Mouse (Mus musculus) gastrocnemius, adult 2 months (tissue): ENCODE data around the gene Bglap3. TPM values are rescaled to one million over a fixed set of nuclear protein-coding genes. Genes with fewer than 3 reads are reported as not detected.
"Not testable (repeated sequence)": the region's sequence is repeated elsewhere in the genome, so short reads cannot be mapped to it uniquely, and the experiment has no call there.

ENCODE experiments used
- DNase-seq: peaks from one replicate; pipeline ENCODE4 v3.0.0; 2022
- H3K27ac ChIP-seq: fragments of 200-600 bp; 2 replicates; pipeline ENCODE4 v1.8.1; 2022; ENCODE audit warnings: mild to moderate bottlenecking
- H3K4me3 ChIP-seq: fragments of 200-600 bp; 2 replicates; pipeline ENCODE4 v1.8.1; 2022; ENCODE audit warnings: mild to moderate bottlenecking, moderate library complexity
- CTCF ChIP-seq: fragments of 200-600 bp; IDR thresholded peaks from 2 replicates; pipeline ENCODE4 v1.8.1; 2022; ENCODE audit warnings: antibody characterized with exemption, mild to moderate bottlenecking, moderate library complexity
- intact Hi-C: fragments of 180-260 bp; cut with DNase I; formaldehyde crosslinking; loops from one replicate; pipeline ENCODE4 v1.15.1; 2025
- long read RNA-seq, 2 experiments: library from polyadenylated mRNA; stranded (forward); transcript quantifications; one replicate each; pipeline ENCODE4 v2.0.0; 2021
- total RNA-seq, 2 experiments: library from RNA; stranded (reverse); gene quantifications; 2 replicates each; pipeline ENCODE4 v1.2.3; 2021

The Bglap3 gene
- not detected for total RNA-seq
- long read RNA-seq, experiment 1, result 0 reads
- long read RNA-seq, experiment 2, result 0 reads

DNA sequence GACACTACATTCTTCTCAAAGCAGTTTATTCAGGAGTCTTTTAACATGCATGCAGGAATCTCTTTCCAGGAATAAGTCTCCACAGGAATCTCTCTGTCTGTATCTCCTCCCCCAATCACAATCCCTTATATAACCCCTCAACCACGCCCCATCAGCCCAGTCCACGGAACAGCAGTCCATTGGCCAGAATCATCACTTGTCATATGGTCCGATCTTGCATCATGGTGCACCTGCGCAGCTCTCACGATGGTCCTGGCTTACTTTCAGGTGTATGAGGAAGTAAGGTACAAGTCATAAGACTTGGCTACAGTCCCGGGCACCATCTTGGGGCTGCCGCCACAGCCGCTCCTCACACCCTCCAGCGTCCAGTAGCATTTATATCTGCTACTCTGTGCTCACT, at the start of gene Bglap3:
Bglap3 (minus strand) TSS at position 101 of the 400 bp plus-strand sequence.
- H3K4me3 ChIP-seq, H3K27ac ChIP-seq, DNase-seq, intact Hi-C loops: not testable (repeated sequence)

DNA sequence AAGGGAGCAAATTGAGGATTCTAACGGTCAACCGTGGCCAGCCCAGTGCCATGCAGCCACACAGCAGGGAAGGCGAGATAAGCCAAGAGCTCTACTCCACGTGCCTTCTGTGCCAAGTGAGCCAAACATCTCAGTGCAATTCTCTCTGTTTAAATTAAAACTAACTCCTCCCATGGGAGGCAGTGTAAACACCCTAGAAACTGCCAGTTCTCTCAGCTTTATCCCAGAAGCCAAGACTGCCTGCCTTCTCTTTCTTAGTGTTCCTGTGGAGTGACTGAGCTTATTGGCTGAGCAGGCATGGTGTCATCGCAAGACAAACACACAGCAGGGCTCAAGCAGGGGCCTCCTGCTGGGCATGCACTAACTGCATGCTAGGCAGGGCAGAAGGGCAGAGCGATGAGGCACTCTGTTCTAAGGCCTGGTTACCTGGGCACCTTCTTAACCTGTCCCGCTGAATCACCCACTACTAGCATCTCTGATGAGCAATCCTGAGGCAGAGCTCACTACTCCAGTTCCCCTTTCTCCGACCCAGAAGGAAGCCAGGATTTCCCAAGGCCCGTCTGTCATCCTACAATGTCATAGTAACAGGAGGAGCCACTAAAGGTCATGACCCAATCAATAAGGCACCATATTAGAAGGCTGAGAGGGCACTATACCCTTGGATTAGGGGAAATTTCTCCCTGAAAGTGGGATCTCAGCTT, 49.6 kb upstream of the Bglap3 start:
- DNase-seq, result no peak
- Histone ChIP-seq H3K27ac (no peak overlapping the region), H3K4me3 (no peak overlapping the region)
- intact Hi-C loops, result no loop called here
- TF ChIP-seq CTCF, result no peak

DNA sequence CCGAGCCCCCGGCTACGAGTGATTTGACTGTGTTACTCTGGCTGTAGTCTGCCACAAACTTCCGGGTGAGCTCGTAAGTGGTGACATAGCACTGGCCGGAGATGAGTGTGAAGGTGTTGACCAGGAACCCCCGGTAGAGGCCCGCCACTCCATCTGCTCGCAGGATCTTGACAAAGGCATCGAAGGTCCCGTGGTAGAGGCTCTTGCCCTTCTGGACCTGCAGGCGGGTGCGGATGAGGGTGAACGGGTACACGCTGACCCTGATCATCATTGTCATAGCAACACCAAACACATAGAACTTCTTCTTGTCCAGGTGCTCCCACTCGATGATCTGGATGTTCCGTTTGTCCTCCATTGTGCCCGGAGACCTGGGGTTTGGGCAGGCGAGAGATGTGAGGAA, 48.2 kb upstream of the Bglap3 start:
- H3K27ac ChIP-seq, result no peak overlapping the region
- intact Hi-C loops, result no loop called here
- H3K4me3 ChIP-seq, result no peak overlapping the region
- TF ChIP-seq CTCF, result no peak
- no peak for DNase-seq

DNA sequence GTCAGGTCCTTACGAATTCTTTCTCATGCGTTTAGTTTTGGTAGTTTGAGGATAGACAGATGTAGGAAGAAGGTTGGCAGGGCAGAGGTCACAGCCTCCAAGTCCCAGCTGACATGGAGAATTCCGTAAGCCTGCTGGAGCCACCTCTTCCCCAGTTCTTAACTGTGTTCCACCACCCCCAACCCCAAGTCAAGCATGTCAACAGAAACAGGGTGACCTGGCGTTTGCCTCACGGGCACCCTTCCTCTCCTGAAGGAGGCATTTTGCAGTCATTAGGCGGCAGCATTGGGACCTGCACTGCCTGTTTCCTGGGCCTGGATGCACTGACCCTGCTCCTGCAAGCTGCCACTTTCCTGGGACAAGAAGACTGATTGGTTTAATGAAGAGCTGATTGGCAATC, 45.5 kb upstream of the Bglap3 start:
- H3K4me3 ChIP-seq, result no peak overlapping the region
- DNase-seq, result no peak
- no peak for TF ChIP-seq CTCF
- H3K27ac ChIP-seq, result no peak overlapping the region
- intact Hi-C loops, result no loop called here

DNA sequence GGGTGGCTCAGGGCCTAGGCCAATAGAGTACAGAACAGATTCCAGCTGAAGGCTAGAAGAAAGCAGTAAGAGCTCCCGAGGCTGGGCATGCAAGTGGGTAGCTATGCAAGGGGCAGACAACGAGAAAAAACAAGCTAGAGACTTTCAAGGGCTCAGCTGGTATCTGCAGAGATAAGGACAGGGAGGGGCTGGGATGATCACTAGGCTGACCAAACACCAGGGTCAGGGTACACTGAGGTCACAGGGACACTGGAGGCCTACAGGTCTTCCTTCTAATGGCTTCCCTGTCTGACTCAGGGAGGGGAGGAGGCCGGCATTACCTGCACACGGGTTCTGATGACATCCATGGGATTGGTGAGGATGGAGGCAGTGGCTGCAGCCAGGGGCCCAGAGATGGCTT, 43.1 kb upstream of the Bglap3 start:
- no peak for DNase-seq
- no peak for TF ChIP-seq CTCF
- intact Hi-C loops, result no loop called here
- Histone ChIP-seq H3K27ac (no peak overlapping the region), H3K4me3 (no peak overlapping the region)

DNA sequence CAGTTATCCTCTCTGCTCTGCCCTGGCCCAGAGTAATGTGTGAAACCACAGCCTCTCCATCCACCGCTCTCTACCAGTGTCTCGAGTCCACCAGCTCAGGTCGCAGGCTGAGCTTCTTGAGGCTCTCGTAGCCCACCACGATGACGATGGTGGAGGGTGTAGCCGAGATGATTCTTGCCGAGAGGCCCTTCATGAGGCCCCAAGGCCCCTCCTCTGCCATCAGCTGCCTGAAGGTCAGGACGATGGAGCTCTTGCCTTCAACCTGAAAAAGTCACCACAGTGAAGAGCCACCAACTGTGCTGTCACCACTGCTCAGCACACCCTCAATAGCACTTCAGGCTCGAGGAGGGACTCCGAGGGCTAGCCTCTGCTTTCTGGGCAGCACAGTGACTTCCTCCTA, 40.1 kb upstream of the Bglap3 start:
- DNase-seq, result no peak
- Histone ChIP-seq H3K27ac (no peak overlapping the region), H3K4me3 (no peak overlapping the region)
- no peak for TF ChIP-seq CTCF
- intact Hi-C loops, result no loop called here

DNA sequence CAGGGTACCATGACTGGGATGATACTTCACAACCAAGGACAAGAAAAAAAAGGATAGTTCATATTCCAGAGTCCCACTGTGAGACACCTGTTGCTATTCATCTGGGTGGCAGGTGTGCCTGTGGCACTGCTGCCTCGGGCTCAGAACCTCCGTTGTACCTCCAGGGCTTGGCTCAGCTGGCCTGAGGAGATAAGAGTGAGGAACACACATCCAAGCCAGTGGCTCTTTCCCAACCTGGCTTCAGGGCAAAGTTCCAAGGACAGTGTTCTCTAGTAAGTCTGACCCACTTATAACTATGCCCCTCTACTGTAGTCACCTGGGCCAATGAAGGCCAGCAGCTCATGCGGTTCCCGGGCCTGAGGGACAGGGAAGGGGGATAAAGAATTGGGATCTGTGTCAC, 39.1 kb upstream of the Bglap3 start:
- no peak overlapping the region for H3K4me3 ChIP-seq
- TF ChIP-seq CTCF, result no peak
- no peak for DNase-seq
- 0 out of 2 replicates have a peak overlapping the region, but pooled peaks have one; percentile 20 for H3K27ac ChIP-seq
- intact Hi-C loops, result loop anchor here (2.0 kb wide), 1 partner anchor 15 kb away; no protein-coding TSS in a partner anchor

DNA sequence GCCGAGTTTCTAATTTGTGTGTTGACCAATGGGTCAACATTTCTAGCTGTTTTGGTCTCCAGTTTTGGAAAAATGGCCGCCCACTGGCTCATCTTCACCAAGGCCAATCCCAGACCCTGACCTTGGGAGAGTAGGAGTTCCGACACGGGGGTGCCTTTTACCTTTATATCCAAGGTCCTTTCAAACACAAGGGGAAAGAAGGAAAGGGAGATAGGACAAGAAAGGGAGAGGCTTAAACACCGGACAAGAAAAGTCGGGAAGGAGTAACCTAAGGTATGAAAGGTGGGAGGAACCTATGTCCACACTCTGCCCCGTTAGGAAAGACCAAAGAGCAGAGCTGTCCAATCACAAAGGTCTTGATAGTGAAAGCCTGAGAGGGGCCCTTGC, 38.1 kb upstream of the Bglap3 start:
- DNase-seq, result no peak
- TF ChIP-seq CTCF, result no peak
- peak overlapping the region; percentile 99 for H3K27ac ChIP-seq
- intact Hi-C loops, result loop anchor here (2.0 kb wide), 1 partner anchor 16 kb away; no protein-coding TSS in a partner anchor
- peak overlapping the region; percentile 82 for H3K4me3 ChIP-seq

DNA sequence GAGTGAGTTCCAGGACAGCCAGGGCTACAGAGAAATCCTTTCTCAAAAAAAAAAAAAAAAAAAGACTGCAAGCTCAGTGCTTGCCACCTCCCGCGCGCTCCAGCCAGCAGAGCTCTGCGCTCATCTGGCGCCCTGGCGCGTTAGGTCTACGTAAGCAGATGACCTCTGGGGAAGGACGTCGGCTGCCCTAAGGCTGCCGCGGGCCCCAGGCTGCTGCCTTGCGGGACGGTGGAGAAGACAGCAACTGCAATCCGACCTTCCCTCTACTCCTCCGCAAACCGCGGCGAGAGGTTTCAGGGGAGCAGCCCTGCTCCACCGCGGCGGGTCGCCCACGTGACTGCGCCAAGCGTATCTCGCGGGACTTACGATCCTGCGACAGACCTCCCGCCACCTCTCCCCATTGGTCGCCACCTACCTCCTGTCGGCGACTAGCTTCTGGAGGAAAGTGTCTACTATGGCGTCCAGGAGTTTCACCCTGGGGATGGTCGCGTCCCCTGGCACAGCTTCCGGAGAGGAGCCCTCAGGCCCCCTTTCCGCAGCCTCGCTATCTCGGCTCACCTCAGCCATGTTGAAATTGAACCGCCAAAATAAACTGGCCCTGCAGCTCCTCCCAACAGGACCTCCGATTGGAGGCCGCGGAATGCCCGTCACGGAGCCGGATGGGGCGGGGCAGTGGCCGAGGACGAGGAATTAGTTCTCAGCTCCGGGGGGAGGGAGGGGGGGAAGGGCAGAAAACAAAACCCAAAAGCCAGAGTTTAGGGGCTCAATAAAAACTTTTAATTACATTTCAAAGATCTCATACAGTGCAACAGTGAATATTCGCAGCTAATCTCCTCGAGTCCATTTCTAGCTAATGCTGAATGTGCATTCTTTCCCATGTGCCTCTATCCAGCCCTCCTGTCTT, 37.5 kb upstream of the Bglap3 start, which contains the start of gene Pmf1:
Pmf1 (minus strand) TSS at position 591 of the 904 bp plus-strand sequence.
- intact Hi-C loops, result loop anchor here (2.0 to 5.0 kb wide), 2 partner anchors 17 to 117 kb away; no protein-coding TSS in a partner anchor
- no peak for TF ChIP-seq CTCF
- Histone ChIP-seq H3K4me3 (peak within 1 kb of the TSS; percentile 82), H3K27ac (peak within 1 kb of the TSS; percentile 99)
- DNase-seq, result peak; percentile 97

DNA sequence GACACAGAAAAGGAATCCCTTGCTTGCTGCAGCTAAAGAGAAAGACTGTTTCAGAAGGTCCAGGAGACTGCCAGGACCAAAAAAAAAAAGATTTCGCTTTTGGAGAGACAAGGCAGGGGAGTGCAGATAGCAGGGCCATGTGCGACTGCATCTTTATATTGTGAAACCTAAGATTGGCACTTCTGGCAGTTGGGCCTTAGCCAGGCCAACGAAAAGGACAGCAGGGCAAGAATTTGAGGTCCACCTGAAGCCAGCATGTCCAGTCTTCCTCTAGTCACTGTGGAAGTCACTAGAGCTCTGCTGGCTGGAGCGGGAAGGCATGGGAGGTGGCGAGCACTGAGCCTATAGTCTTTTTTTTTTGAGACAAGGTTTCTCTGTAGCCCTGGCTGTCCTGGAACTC, 36.4 kb upstream of the Bglap3 start:
- peak overlapping the region; percentile 82 for H3K4me3 ChIP-seq
- DNase-seq, result no peak
- intact Hi-C loops, result loop anchor here (5.0 kb wide), 1 partner anchor 118 kb away; no protein-coding TSS in a partner anchor
- TF ChIP-seq CTCF, result no peak
- peak overlapping the region; percentile 99 for H3K27ac ChIP-seq

DNA sequence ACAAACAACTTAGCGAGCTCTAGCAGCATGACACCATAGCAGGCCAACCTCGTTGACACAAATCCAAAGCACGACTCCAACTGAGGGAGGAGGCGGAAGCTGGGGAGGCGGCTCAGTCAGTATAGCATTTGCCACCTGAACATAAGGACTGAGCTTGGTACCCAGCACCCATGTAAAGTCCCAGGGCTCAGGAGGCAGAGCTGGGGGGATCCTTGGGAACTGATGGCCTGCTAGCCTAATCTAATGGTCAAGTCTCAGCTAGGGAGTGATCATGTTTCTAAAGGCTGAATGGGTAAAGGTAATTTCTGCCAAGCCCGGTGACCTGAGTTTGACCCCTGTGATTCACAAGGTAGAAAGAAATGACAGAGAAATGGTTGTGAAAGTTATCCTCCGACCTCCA, 35.0 kb upstream of the Bglap3 start:
- intact Hi-C loops, result loop anchor here (1.0 to 5.0 kb wide), 2 partner anchors 60 to 120 kb away; no protein-coding TSS in a partner anchor
- no peak overlapping the region for H3K4me3 ChIP-seq
- DNase-seq, result no peak
- peak overlapping the region; percentile 21; the same call in 1 of the 2 replicates for H3K27ac ChIP-seq
- TF ChIP-seq CTCF, result no peak

DNA sequence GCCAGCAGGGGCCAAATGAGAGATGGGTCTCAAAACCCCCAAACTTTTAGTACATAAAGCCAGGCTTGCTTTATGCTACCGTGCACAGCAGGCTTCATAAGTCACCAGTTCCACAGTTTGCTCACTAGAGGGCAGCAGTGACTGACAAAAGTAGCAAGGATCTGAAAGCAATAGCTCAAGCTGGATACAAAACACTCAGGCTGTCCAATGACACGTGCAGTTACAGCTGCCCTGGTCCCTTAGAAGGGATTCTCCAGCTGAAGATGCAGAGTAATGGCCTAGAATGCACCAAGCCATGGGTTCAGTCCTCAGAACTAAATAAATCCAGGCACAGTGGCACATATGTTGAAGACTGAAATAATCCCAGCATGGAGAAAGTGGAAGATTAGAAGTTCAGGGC, 34.5 kb upstream of the Bglap3 start:
- peak; percentile 64 for DNase-seq
- peak overlapping the region; percentile 21; the same call in 1 of the 2 replicates for H3K27ac ChIP-seq
- intact Hi-C loops, result loop anchor here (1.0 to 5.0 kb wide), 2 partner anchors 60 to 120 kb away; no protein-coding TSS in a partner anchor

More for the DNA sequence above, 34.5 kb upstream of the Bglap3 start:
- H3K4me3 ChIP-seq, result no peak overlapping the region
- TF ChIP-seq CTCF, result peak; percentile 92
